Mouse (Mus musculus) heart, embryonic 11.5 days (tissue): Measurements from ENCODE around the gene Slc35b1. TPM values are rescaled to one million over a fixed set of nuclear protein-coding genes. Genes with fewer than 3 reads are reported as not detected.

Experiments used
- ATAC-seq: fragments of 200-750 bp; cut with Nextera tagmentation; replicated peaks from 2 replicates; pipeline ENCODE4 v1.8.0; 2017; ENCODE audit warnings: moderate library complexity; ENCODE audit not compliant: insufficient number of reproducible peaks, low FRiP score, low TSS enrichment
- H3K27ac ChIP-seq: fragments of 300-500 bp; sonication (generic); 2 replicates; pipeline ENCODE4 v1.5.1; 2014; ENCODE audit warnings: mild to moderate bottlenecking, low read depth, low read length
- H3K27me3 ChIP-seq: fragments of 300-500 bp; sonication (generic); 2 replicates; pipeline ENCODE4 v1.6.1; 2014; ENCODE audit warnings: mild to moderate bottlenecking, low read length, mixed read lengths; ENCODE audit not compliant: control insufficient read depth, insufficient read depth
- H3K36me3 ChIP-seq: fragments of 300-500 bp; sonication (generic); 2 replicates; pipeline ENCODE4 v1.6.1; 2014; ENCODE audit warnings: mild to moderate bottlenecking, low read length, moderate library complexity, mixed read lengths; ENCODE audit not compliant: control insufficient read depth, insufficient read depth
- H3K4me1 ChIP-seq: fragments of 300-500 bp; sonication (generic); 2 replicates; pipeline ENCODE4 v1.6.1; 2014; ENCODE audit warnings: low read length; ENCODE audit not compliant: control insufficient read depth, insufficient read depth
- H3K4me2 ChIP-seq: fragments of 300-500 bp; sonication (generic); 2 replicates; pipeline ENCODE4 v1.6.1; 2014; ENCODE audit warnings: mild to moderate bottlenecking, moderate library complexity
- H3K4me3 ChIP-seq: fragments of 300-500 bp; sonication (generic); 2 replicates; pipeline ENCODE4 v1.5.1; 2014; ENCODE audit warnings: low read depth, low read length
- H3K9ac ChIP-seq: fragments of 300-500 bp; sonication (generic); 2 replicates; pipeline ENCODE4 v1.6.1; 2014; ENCODE audit warnings: mild to moderate bottlenecking, low read depth, low read length, moderate library complexity
- H3K9me3 ChIP-seq: fragments of 300-500 bp; sonication (generic); replicated peaks from 2 replicates; pipeline ENCODE4 v1.6.1; 2016; ENCODE audit warnings: low read length; ENCODE audit not compliant: control insufficient read depth
- WGBS: fragments of 180-500 bp; shearing (Covaris S2); extraction: QIAGEN DNeasy Blood & Tissue Kit; methylation state at CpG from one replicate; pipeline ENCODE4 v1.1.7; 2014; ENCODE audit not compliant: insufficient replicate concordance; 5-methylcytosine and 5-hydroxymethylcytosine counted together
- polyA plus RNA-seq: library from polyadenylated mRNA; unstranded; fragments of >200 nt; fragmentation: Nextera tagmentation; extraction: Ambion mirVana; gene quantifications from 2 replicates; pipeline ENCODE4 v1.2.1, GENCODE M21; 2014

Slc35b1 gene
- polyA plus RNA-seq, 1 experiment from 2014 or later: 92.4 TPM

GRCm38 (mm10) chr11:95368871-95369270 is 15.6 kb upstream of the Slc35b1 start:
- Histone ChIP-seq H3K9me3 (no peaks in the 10 kb centered on the region; the same call in 1 of the 2 replicates), H3K4me1 (peaks cover 7% of the 10 kb centered on the region; the same call in 1 of the 2 replicates), H3K27ac (no peak overlapping the region), H3K9ac (no peak overlapping the region), H3K27me3 (no peaks in the 10 kb centered on the region), H3K4me3 (no peak overlapping the region), H3K36me3 (0 out of 2 replicates have a peak, but pooled peaks cover 2% of the 10 kb centered on the region), H3K4me2 (no peak overlapping the region)
- ATAC-seq: no peak
- 85% methylated on average over 4 of the region's 4 CpGs for WGBS

- Histone ChIP-seq H3K9ac (no peak overlapping the region), H3K27me3 (no peaks in the 10 kb centered on the region), H3K9me3 (no peaks in the 10 kb centered on the region; the same call in 1 of the 2 replicates), H3K4me2 (no peak overlapping the region), H3K4me1 (peaks cover 7% of the 10 kb centered on the region; the same call in 1 of the 2 replicates), H3K27ac (no peak overlapping the region), H3K4me3 (no peak overlapping the region), H3K36me3 (peaks cover 5% of the 10 kb centered on the region; the same call in 1 of the 2 replicates)
- no peak for ATAC-seq
- WGBS: 70% methylated on average over 15 of the region's 15 CpGs
These were observed 14.3 kb upstream of the Slc35b1 start for GRCm38 (mm10) chr11:95369964-95370890.

- Histone ChIP-seq H3K27ac (no peak overlapping the region), H3K36me3 (peaks cover 11% of the 10 kb centered on the region), H3K4me1 (peaks cover 2% of the 10 kb centered on the region; the same call in 1 of the 2 replicates), H3K27me3 (no peaks in the 10 kb centered on the region), H3K4me2 (no peak overlapping the region), H3K9me3 (no peaks in the 10 kb centered on the region; the same call in 1 of the 2 replicates), H3K9ac (no peak overlapping the region), H3K4me3 (no peak overlapping the region)
- no peak for ATAC-seq
- WGBS: 91% methylated on average over 7 of the region's 7 CpGs
These were observed 13.3 kb upstream of the Slc35b1 start for GRCm38 (mm10) chr11:95371182-95371581.

GRCm38 (mm10) chr11:95378926-95379325 is 5.6 kb upstream of the Slc35b1 start:
- Histone ChIP-seq H3K4me2 (peak overlapping the region; percentile 16; the same call in 1 of the 2 replicates), H3K36me3 (peaks cover 13% of the 10 kb centered on the region), H3K9ac (no peak overlapping the region), H3K9me3 (no peaks in the 10 kb centered on the region), H3K4me3 (no peak overlapping the region), H3K4me1 (peaks cover 3% of the 10 kb centered on the region), H3K27me3 (no peaks in the 10 kb centered on the region), H3K27ac (no peak overlapping the region)
- ATAC-seq: no peak
- 37% methylated on average over 9 of the region's 9 CpGs for WGBS

GRCm38 (mm10) chr11:95379552-95379951 is 4.9 kb upstream of the Slc35b1 start:
- no peak for ATAC-seq
- Histone ChIP-seq H3K4me1 (peaks cover 3% of the 10 kb centered on the region), H3K9ac (no peak overlapping the region), H3K27me3 (no peaks in the 10 kb centered on the region), H3K27ac (no peak overlapping the region), H3K4me3 (no peak overlapping the region), H3K4me2 (no peak overlapping the region), H3K36me3 (peaks cover 13% of the 10 kb centered on the region), H3K9me3 (no peaks in the 10 kb centered on the region)
- WGBS: 58% methylated on average over 5 of the region's 5 CpGs

GRCm38 (mm10) chr11:95380711-95381110 is 3.8 kb upstream of the Slc35b1 start:
- Histone ChIP-seq H3K36me3 (peaks cover 7% of the 10 kb centered on the region; the same call in 1 of the 2 replicates), H3K27ac (no peak overlapping the region), H3K9me3 (no peaks in the 10 kb centered on the region), H3K4me2 (no peak overlapping the region), H3K9ac (no peak overlapping the region), H3K4me3 (no peak overlapping the region), H3K27me3 (no peaks in the 10 kb centered on the region), H3K4me1 (peaks cover 6% of the 10 kb centered on the region)
- 85% methylated on average over 7 of the region's 7 CpGs for WGBS
- ATAC-seq: no peak

- no peak overlapping the region for H3K9ac ChIP-seq
- no peak overlapping the region for H3K4me3 ChIP-seq
- H3K27me3 ChIP-seq: no peaks in the 10 kb centered on the region
- peaks cover 3% of the 10 kb centered on the region; the same call in 1 of the 2 replicates for H3K36me3 ChIP-seq
- WGBS: 89% methylated on average over 1 of the region's 1 CpGs
- H3K9me3 ChIP-seq: no peaks in the 10 kb centered on the region
- ATAC-seq: no peak
- H3K27ac ChIP-seq: no peak overlapping the region
- no peak overlapping the region for H3K4me2 ChIP-seq
- peaks cover 7% of the 10 kb centered on the region for H3K4me1 ChIP-seq
These were observed 3.3 kb upstream of the Slc35b1 start for GRCm38 (mm10) chr11:95381146-95381545.

- no peak overlapping the region for H3K9ac ChIP-seq
- H3K4me3 ChIP-seq: no peak overlapping the region
- no peak for ATAC-seq
- WGBS: 87% methylated on average over 5 of the region's 5 CpGs
- no peaks in the 10 kb centered on the region for H3K9me3 ChIP-seq
- no peaks in the 10 kb centered on the region for H3K27me3 ChIP-seq
- no peak overlapping the region for H3K4me2 ChIP-seq
- peaks cover 16% of the 10 kb centered on the region for H3K36me3 ChIP-seq
- peak overlapping the region; percentile 54; the same call in 1 of the 2 replicates for H3K27ac ChIP-seq
- peaks cover 7% of the 10 kb centered on the region for H3K4me1 ChIP-seq
These were observed 1.0 kb upstream of the Slc35b1 start for GRCm38 (mm10) chr11:95383331-95383986.
